Mouse (Mus musculus): ENCODE results near the gene Vmn2r31.
"Not testable (repeated sequence)": the region's sequence is repeated elsewhere in the genome, so short reads cannot be mapped to it uniquely, and the experiment has no call there.

- TF ChIP-seq CTCF (IDR thresholded peaks at IDR 0.05; ENCODE audit: borderline replicate concordance, insufficient read depth, low read depth, low read length); POLR2A (IDR thresholded peaks at IDR 0.05; ENCODE audit: borderline replicate concordance, insufficient read depth, low read length): not testable (repeated sequence)
Observed at GRCm38 (mm10) chr7:7337509-7337908, 62.0 kb downstream of the Vmn2r31 start, which contains the start of gene Vmn2r30.
